Comparison of ENCODE assay signal across 16 mouse cellular contexts in genomic region chr11:52348724-52349123, GRCm38 (mm10). TPM values are rescaled to one million over a fixed set of nuclear protein-coding genes. Genes with fewer than 3 reads are reported as not detected.
DNase-seq lines count a peak whose midpoint lies in the region; ATAC-seq and TF ChIP-seq lines count a peak whose summit lies in the region.
"Had no signal": no experiment of that assay in that cellular context is flagged by ENCODE, and none has a peak within 500 bp of the region (broad histone marks: within the 10 kb centered on the region; RNA-seq: fewer than 3 reads in every experiment).

No protein-coding gene starts in this region.

- TF ChIP-seq EP300 in ES-Bruce4 (IDR thresholded peaks at IDR 0.05; ENCODE audit: insufficient read depth, low read depth, low read length): no peak

- no peaks in the 10 kb centered on the region for H3K27me3 ChIP-seq in liver, adult 2 months (ENCODE audit: control insufficient read depth, insufficient read depth, low read length)
- no peaks in the 10 kb centered on the region for H3K27me3 ChIP-seq in liver, embryonic 12.5 days (replicated peaks)
- H3K27me3 ChIP-seq in ES-Bruce4 (ENCODE audit: control insufficient read depth, insufficient read depth, low read length, poor library complexity, severe bottlenecking): no peaks in the 10 kb centered on the region
- H3K27me3 ChIP-seq in forebrain, embryonic 12.5 days: no peaks in the 10 kb centered on the region
- H3K27me3 ChIP-seq: embryonic facial prominence, embryonic 13.5 days; heart, embryonic 12.5 days; hindbrain, embryonic 15.5 days; limb, embryonic 13.5 days; neural tube, embryonic 15.5 days had no signal

- ATAC-seq in CD4-positive, CD25-positive, alpha-beta regulatory T cell, adult 4 months: no peak
- ATAC-seq in liver, embryonic 12.5 days: no peak
- ATAC-seq in forebrain, embryonic 12.5 days (ENCODE audit: low FRiP score): no peak

- no peak overlapping the region for H3K9ac ChIP-seq in liver, adult 2 months (ENCODE audit: low read depth, low read length)
- H3K9ac ChIP-seq in liver, embryonic 12.5 days: no peak overlapping the region
- H3K9ac ChIP-seq in ES-Bruce4 (ENCODE audit: low read depth, poor library complexity, severe bottlenecking): no peak overlapping the region
- no peak overlapping the region for H3K9ac ChIP-seq in forebrain, embryonic 12.5 days
- H3K9ac ChIP-seq: embryonic facial prominence, embryonic 13.5 days; heart, embryonic 12.5 days; hindbrain, embryonic 15.5 days; limb, embryonic 13.5 days; neural tube, embryonic 15.5 days had no signal

- peak; percentile 41 for TF ChIP-seq CTCF in liver, adult 2 months (IDR thresholded peaks at IDR 0.05; ENCODE audit: low read depth, low read length)
- peak; percentile 68 for TF ChIP-seq CTCF in ES-Bruce4 (IDR thresholded peaks at IDR 0.05; ENCODE audit: low read depth, low read length)

- peak; percentile 74 for DNase-seq in CD4-positive, CD25-positive, alpha-beta regulatory T cell, adult 2 months (ENCODE audit: low read depth, low spot score)
- DNase-seq in liver, adult 2 months (ENCODE audit: extremely low read depth, low read depth, low spot score): no peak
- DNase-seq in induced T-regulatory cell, adult 2 months (ENCODE audit: low read depth): peak; percentile 74
- DNase-seq in frontal cortex, postnatal 25 days (ENCODE audit: low spot score in 2 of 2): no peak
- DNase-seq: cerebellum, adult 8-10 months; layer of hippocampus, adult 9-11 months; right cerebral cortex, postnatal 4 days had no signal

- H3K27ac ChIP-seq in liver, adult 2 months (replicated peaks; ENCODE audit: insufficient read depth, low read depth, low read length): no peak overlapping the region
- H3K27ac ChIP-seq in liver, embryonic 12.5 days: no peak overlapping the region
- H3K27ac ChIP-seq in ES-Bruce4 (ENCODE audit: insufficient read depth, low read length): no peak overlapping the region
- no peak overlapping the region for H3K27ac ChIP-seq in forebrain, embryonic 12.5 days
- H3K27ac ChIP-seq: embryonic facial prominence, embryonic 13.5 days; hindbrain, embryonic 15.5 days; limb, embryonic 13.5 days; neural tube, embryonic 15.5 days had no signal

- 84% methylated on average over 3 of the region's 3 CpGs for WGBS in liver, adult 2 months
- 56% methylated on average over 3 of the region's 3 CpGs for WGBS in liver, embryonic 12.5 days (ENCODE audit: insufficient replicate concordance)
- WGBS in forebrain, embryonic 12.5 days: 64% methylated on average over 3 of the region's 3 CpGs

- TF ChIP-seq POLR2A in liver, adult 2 months (IDR thresholded peaks at IDR 0.05; ENCODE audit: extremely low read depth, insufficient read depth, low read length): no peak
- no peak for TF ChIP-seq POLR2A in ES-Bruce4 (IDR thresholded peaks at IDR 0.05; ENCODE audit: insufficient read depth, low read length)

- no peaks in the 10 kb centered on the region for H3K36me3 ChIP-seq in liver, adult 2 months (ENCODE audit: control insufficient read depth, insufficient read depth, low read length)
- no peaks in the 10 kb centered on the region for H3K36me3 ChIP-seq in liver, embryonic 12.5 days
- no peaks in the 10 kb centered on the region for H3K36me3 ChIP-seq in ES-Bruce4 (ENCODE audit: control insufficient read depth, insufficient read depth, low read length, poor library complexity, severe bottlenecking)
- H3K36me3 ChIP-seq in forebrain, embryonic 12.5 days (replicated peaks): no peaks in the 10 kb centered on the region
- H3K36me3 ChIP-seq: embryonic facial prominence, embryonic 13.5 days; heart, embryonic 12.5 days; hindbrain, embryonic 15.5 days; limb, embryonic 13.5 days; neural tube, embryonic 15.5 days had no signal

- H3K4me1 ChIP-seq in liver, adult 2 months (ENCODE audit: control insufficient read depth, insufficient read depth, low read length): peaks cover 9% of the 10 kb centered on the region
- H3K4me1 ChIP-seq in liver, embryonic 12.5 days: peaks cover 50% of the 10 kb centered on the region
- no peaks in the 10 kb centered on the region for H3K4me1 ChIP-seq in ES-Bruce4 (ENCODE audit: control insufficient read depth, insufficient read depth, low read length)
- H3K4me1 ChIP-seq in forebrain, embryonic 12.5 days: peaks cover 8% of the 10 kb centered on the region

- no peaks in the 10 kb centered on the region for H3K9me3 ChIP-seq in liver, embryonic 12.5 days (replicated peaks)
- H3K9me3 ChIP-seq in ES-Bruce4 (replicated peaks; ENCODE audit: control insufficient read depth, insufficient read depth, low read length, poor library complexity, severe bottlenecking): no peaks in the 10 kb centered on the region
- H3K9me3 ChIP-seq in forebrain, embryonic 12.5 days: no peaks in the 10 kb centered on the region
- H3K9me3 ChIP-seq: embryonic facial prominence, embryonic 13.5 days; heart, embryonic 12.5 days; hindbrain, embryonic 15.5 days; limb, embryonic 13.5 days; neural tube, embryonic 15.5 days had no signal

- no peak overlapping the region for H3K4me3 ChIP-seq in liver, adult 2 months (ENCODE audit: insufficient read depth, low read depth, low read length)
- no peak overlapping the region for H3K4me3 ChIP-seq in liver, embryonic 12.5 days
- H3K4me3 ChIP-seq in ES-Bruce4 (ENCODE audit: low read depth, low read length): no peak overlapping the region
- no peak overlapping the region for H3K4me3 ChIP-seq in forebrain, embryonic 12.5 days (replicated peaks)
- H3K4me3 ChIP-seq: embryonic facial prominence, embryonic 13.5 days; heart, embryonic 12.5 days; hindbrain, embryonic 15.5 days; limb, embryonic 13.5 days; neural tube, embryonic 15.5 days had no signal

- H3K79me2 ChIP-seq in liver, adult 2 months (ENCODE audit: control insufficient read depth, insufficient read depth, low read length): no peaks in the 10 kb centered on the region

- H3K4me2 ChIP-seq in liver, embryonic 12.5 days: no peak overlapping the region
- H3K4me2 ChIP-seq in forebrain, embryonic 12.5 days: no peak overlapping the region
- H3K4me2 ChIP-seq: embryonic facial prominence, embryonic 13.5 days; heart, embryonic 12.5 days; hindbrain, embryonic 15.5 days; limb, embryonic 13.5 days; neural tube, embryonic 15.5 days had no signal

RNA-seq across cellular contexts. Expression of gene Vdac1, which starts 11.9 kb away (rescaled TPM):
- polyA plus RNA-seq in CD4-positive, CD25-positive, alpha-beta regulatory T cell, adult 4 months (2017; shearing (Covaris generic)): 100 to 1,000 TPM in 1 of 2 experiments, 10 to 100 TPM in 1; 67.5 to 104 TPM
- total RNA-seq in liver, adult 2 months (2014; rRNA removed): 213 and 220 TPM in 2 replicates
- polyA plus RNA-seq in liver, adult 2 months (2012; rRNA removed): 71.7 and 75.9 TPM in 2 replicates
- 156 and 159 TPM in 2 replicates for polyA plus RNA-seq in liver, embryonic 12.5 days (2016; fragmentation: Nextera tagmentation; extraction: Ambion mirVana)
- 478 and 491 TPM in 2 replicates for polyA plus RNA-seq in ES-Bruce4 (2011; ENCODE audit: insufficient read depth, insufficient read length, low read depth, missing spikeins)
- polyA plus RNA-seq in forebrain, embryonic 12.5 days (2016; fragmentation: Nextera tagmentation; extraction: Ambion mirVana): 206 and 214 TPM in 2 replicates

RNA-seq across cellular contexts. Expression of gene 9530068E07Rik, which starts 47.5 kb away (rescaled TPM):
- 10 to 100 TPM; 43.7 to 50.8 TPM for polyA plus RNA-seq in CD4-positive, CD25-positive, alpha-beta regulatory T cell, adult 4 months (2017; shearing (Covaris generic))
- 110 and 121 TPM in 2 replicates for total RNA-seq in liver, adult 2 months (2014; rRNA removed)
- polyA plus RNA-seq in liver, adult 2 months (2012; rRNA removed): 111 and 123 TPM in 2 replicates
- 72.5 and 76.4 TPM in 2 replicates for polyA plus RNA-seq in liver, embryonic 12.5 days (2016; fragmentation: Nextera tagmentation; extraction: Ambion mirVana)
- 53.7 and 54.9 TPM in 2 replicates for polyA plus RNA-seq in ES-Bruce4 (2011; ENCODE audit: insufficient read depth, insufficient read length, low read depth, missing spikeins)
- polyA plus RNA-seq in forebrain, embryonic 12.5 days (2016; fragmentation: Nextera tagmentation; extraction: Ambion mirVana): 147 and 148 TPM in 2 replicates

Comparison
In these comparisons a context has a peak if more than half of its experiments do, and no peak if none do; other contexts are left out.
1. DNase-seq: peak in CD4-positive, CD25-positive, alpha-beta regulatory T cell, adult 2 months (single experiment) and induced T-regulatory cell, adult 2 months (single experiment); none in liver, adult 2 months (single experiment) and frontal cortex, postnatal 25 days (0 of 2).